Mouse (Mus musculus): ENCODE measurements around the gene D6Wsu163e.

DNA sequence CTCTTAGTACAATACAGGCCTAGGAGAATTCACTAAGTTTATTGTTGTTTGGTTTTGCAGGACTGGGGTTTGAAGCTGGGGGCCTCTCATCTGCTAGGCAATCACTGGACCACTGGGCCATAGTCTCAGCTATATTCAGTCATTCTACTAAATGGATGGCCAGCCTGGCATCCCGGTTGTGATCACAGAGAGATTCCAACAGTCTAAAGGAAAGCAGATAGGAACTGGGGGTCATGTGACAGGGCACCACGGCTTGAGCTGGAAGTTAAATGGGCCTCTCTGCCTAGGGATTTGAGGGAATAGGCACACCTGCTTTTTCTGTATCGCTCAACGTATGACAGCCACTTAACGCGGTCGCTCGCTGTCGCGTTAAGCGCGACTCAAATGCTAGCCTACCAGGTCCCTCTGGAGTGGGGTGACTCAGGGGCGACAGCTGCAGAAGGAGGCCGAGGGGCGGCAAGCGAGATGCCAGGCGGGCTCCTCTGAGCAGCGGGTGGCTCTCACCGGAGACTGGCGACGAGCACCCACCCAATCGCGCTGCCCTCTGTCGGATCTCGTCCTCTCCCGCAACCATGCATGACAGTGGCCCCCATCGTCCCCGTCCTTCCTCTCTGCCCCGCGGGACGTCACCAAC, 792 bp upstream of the D6Wsu163e start:
- TF ChIP-seq CTCF (conservative IDR thresholded peaks at IDR 0.05; ENCODE audit: insufficient read depth, insufficient read length, low read depth, low read length) (no peak), POLR2A (IDR thresholded peaks at IDR 0.05; ENCODE audit: low read depth, low read length) (no peak)

Measured in kidney, adult 2 months (tissue).